Mouse (Mus musculus) lung, postnatal 36 days (tissue): Measurements from ENCODE around the gene Foxn1.

Source experiments
- DNase-seq: peaks from one replicate; pipeline ENCODE4 v3.0.0; 2022; ENCODE audit warnings: mixed read lengths

Gene Foxn1

DNA sequence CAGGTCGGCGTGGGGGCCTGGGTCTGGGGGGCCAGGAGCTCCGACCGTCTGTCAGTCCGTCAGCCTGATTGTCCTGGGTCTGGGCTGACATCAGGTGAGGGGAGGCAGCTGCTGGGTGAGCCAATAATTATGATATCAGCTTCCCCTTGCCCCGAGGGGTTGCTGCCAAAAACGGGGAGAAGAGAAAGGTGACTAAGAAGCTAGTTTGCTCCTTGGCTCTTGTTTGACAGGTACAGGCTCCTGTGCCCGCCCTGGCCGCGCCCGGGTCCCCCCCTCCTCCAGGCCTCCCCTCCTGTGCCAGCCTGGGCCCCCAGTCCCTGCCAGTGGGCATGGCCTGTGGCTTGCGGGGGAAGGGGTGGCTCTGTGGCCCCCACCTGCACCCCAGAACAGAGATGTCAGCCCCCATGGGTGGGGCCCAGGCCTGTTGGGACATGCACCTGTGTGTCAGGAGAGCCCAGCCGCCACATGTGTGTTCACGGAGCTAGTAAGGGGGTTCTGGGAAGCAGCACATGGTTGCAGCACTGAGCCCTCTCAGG lies at the start of gene Foxn1:
Foxn1 (minus strand) TSS at position 51 of the 536 bp plus-strand sequence.
- DNase-seq: no peak

GRCm38 (mm10) chr11:78435776-78436349 lies 49.5 kb upstream of the Foxn1 start:
- DNase-seq: peak; percentile 68

GRCm38 (mm10) chr11:78434052-78434451 lies 47.7 kb upstream of the Foxn1 start:
- no peak for DNase-seq

DNA sequence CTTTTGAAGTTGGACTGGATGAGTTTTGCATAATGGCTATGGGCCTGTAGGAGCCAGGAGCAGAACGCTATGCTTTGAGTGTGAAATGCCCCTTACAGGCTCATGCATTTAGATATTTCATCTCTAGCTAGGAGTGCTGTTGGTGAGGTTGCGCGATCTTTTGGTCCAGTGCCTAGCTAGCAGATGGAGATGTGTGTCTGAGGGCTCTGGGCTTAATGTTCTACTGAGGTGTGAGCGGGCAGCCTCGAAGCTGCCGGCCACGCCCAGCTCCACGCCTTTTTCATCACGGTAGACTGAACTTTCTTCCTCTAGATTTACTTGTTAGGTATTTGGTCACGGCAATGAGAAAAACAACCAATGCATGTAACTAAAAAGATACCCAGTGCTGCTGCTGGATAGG lies 44.8 kb upstream of the Foxn1 start:
- DNase-seq: no peak

DNA sequence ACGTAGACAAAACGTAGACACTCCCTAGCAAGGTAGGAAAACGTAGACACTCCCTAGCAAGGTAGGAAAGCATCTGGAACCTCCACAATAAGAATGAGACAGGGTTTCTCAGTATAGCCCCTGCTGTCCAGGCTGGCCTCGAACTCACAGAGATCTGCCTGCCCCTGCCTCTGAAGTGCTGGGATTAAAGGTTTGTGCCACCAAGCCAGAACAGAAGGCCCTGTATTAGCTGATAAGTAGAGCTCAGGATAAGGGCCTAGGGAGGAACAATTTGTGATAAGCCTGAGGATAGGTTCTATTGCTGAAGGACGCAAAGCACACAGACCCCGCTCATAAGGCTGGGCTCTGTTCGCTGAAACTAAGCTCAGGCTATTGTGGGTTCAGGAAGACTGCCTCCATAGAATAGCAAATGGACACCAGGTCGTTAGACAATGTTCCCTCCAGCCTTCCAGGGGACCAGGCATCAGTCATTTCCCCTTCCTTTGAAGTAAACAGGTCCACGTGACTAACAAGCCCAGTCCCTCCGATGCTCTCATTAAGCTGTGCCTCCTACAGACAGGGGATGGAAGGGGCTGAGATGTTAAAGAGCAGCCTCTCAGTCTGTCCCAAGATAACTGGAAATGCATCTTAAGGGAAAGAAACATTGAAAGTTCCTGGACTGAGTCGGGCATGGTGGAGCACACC lies 44.0 kb upstream of the Foxn1 start:
- DNase-seq: no peak

DNA sequence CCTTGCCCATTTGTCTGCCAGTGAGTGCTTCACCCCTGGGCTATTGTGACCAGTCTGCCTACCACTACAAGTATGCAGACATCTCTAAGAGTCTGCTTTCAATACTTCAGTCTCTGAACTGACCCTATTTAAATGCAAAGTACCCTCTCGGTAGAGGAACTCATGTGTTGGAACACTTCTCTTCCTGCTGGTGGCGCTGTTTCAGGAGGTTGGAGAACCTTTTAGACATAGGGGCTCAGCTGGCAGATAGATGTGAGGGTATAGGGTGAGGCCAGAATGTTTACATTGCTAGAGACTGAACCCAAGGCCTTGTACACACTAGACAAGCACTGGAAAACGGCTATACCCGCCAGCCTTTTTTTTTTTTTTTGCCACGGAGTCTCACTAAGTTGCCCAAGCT lies 42.0 kb upstream of the Foxn1 start:
- no peak for DNase-seq

DNA sequence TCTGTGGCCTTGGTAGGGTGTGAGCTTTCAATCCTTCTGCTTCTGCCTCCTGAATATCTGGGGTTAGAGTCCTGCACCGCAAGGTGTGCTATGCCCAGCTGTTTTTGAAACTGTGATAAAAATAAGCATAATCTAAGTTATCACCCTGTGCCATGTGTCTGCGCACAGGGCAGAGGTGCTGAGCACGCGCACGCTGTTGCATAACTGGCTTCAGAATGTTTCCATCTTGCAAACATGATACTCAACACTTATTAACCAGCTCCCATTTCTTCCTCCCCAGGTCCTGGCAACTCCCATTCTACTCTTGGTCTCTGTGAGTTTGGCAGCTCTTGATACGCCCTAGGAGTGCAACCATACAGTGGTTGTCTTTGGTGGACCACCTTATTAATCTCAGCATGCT lies 41.3 kb upstream of the Foxn1 start:
- DNase-seq: no peak

DNA sequence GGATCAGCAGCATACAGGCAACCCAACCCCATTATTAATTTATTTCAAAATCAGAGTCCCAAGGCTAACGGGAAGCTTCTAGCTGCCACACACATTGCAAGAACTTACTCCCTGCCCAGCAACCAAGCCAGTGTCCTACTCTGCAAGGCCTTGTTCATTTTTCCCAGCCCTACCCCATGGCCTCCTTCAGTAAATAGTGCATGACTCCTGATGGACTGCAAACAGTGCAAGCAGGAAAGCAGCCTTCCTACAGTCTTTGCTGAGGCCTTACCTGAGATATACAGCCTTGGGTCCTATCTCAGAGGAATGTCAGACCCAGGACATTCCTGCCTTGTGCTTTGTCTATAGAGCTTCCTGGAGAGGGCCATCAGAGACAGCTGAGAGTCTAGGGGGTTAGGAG lies 39.2 kb upstream of the Foxn1 start:
- DNase-seq: no peak

DNA sequence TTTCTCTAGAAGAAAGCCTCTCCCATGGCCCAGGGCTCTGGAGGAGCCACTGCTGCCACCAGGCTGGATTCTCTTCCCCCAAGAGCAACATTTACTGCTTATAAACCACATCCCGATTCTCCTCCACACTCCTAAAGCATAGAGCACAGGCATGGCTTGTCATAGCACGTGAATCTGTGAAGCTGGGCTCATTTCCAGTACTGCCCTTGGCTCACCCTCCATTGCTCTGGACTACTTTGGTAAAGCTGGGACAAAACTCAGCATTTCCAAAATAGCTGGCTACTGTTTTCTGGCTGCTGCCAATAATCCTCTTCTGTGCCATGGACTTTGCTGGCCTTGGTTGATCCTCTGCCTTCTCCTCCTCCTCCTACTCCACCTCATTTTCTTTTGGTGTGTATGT lies 38.0 kb upstream of the Foxn1 start:
- peak; percentile 47 for DNase-seq

DNA sequence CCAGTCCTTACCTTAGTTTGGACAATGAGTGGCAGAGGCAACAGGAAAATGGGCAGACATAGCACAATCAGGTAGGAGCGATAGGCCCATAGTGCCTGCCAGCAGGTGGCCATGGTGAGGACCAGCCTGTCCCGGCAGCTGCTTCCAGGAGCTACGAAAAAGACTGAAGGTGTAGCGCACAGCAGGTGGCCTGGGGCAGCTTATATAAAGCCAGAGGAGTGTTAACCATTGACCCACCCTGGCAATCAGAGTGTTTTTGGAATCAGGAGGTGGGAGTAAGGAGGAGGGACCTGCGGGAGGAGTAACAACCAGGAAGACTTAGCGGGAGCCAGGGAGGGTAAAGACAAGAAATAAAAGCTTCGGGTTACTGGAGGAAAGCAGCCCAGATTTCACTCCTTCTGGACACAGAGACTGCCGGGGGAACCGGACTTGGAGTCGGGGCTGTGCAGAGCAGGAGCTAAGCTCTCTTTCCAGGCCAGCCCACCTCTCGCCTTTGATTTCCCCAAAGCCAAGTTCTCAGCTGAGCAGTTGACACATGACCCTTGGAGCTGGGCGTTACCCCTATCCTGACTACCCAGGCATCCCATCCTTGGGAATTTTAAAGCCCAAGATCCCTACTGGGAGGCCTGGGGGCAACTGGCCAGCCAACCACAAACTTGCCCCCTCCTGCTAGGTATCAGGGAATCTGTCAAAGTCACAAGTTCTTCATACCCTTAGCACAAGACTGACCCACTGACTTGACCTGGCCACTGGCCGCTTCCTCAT lies 35.9 kb upstream of the Foxn1 start, which contains the start of gene Slc13a2:
Slc13a2 (minus strand) TSS at position 163 of the 765 bp plus-strand sequence.
- DNase-seq: peak; percentile 17

DNA sequence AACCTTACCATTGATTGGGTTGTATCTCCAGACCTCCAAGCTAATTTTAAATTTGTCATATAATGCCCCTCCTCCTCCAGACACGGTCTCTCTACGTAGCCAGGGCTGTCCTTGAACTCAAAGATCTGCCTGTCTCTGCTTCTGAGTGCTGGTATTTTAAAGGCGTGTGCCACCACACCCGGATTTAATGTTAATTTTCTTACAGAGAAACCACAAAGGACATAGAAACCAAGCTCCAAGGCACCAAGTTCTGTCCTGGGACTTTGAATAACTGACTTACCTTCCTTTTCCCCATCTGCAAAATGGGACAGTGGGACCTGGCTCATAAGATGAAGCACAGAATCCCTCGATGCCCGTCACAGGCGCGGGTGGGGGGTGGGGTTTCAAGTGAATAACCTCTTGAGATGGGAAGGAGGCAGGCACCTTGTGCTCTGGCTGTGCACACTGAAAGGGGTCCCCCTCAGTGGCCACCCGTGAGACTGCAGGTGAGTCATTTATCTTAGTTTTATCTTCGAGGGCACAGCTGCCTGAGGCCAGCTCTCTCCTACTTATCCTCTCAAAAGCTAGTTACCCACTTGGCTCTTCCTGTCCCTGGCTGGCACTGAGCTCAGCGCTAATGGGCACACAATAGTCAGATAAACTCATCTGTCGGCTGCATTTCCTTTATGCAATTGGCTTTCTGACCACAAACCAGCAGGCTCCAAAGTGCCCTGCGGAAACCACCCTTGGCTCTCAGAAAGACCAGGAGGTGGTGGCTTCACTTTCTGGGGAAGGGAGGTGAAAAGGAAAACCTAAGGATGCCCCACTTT lies 35.0 kb upstream of the Foxn1 start:
- peak; percentile 42 for DNase-seq

- DNase-seq: peak; percentile 12
Measured at GRCm38 (mm10) chr11:78420263-78420889, 34.0 kb upstream of the Foxn1 start.

DNA sequence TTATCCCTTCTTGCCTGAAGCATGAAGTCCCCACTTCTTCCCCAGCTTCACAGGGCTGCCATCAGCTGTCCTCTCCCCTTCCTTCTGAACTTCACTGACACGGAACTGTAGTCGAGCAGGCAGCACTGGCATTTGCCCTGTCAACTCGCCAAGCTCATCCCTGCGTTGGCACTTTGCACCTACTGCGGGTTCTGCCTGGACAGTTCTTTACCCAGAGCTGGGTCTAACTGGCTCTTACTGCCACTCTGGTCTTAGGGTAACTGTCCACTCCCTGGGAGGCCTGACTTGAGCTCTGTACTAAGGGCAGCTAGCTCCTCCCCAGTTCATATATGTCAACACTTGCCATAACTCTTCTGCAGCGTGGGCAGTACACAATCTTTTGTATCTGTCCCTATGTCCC lies 30.5 kb upstream of the Foxn1 start:
- no peak for DNase-seq

GRCm38 (mm10) chr11:78412861-78413260 lies 26.5 kb upstream of the Foxn1 start:
- DNase-seq: no peak

GRCm38 (mm10) chr11:78412324-78412850 lies 26.0 kb upstream of the Foxn1 start:
- DNase-seq: no peak

DNA sequence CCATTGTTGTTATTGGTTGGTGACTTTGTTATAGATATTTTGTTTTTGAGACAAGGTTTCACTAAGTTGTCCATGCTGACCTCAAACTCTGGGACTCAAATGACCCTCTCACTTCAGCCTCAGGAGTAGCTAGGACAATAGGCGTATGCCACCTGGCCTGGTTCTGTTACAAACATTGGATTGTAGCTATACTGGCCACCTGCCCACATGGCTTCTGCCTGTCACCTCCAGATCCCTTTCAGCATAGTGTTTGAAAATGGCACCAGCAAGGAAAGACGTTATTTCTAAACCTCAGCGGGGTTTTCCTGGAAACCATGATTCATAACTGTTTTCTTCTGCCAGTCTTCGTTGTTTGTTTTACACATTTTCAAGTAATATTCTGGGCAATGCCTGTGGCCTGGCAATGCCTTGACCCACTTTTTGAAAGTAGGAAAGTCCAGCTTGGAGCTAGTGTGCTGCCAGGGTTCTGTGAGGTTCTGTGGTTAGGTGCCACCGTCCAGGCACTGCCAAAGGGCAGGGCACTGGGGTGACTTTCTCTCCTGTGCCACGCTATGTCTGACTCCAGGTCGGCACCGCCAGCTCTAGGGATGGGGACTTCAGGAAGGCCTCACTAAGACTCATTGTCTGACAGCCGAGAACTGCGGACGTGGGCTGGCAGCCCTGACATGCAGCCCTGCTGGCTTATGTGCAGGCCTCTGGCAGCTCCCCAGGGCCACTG lies 25.4 kb upstream of the Foxn1 start:
- peak; percentile 22 for DNase-seq

- peak; percentile 61 for DNase-seq
Measured at GRCm38 (mm10) chr11:78408256-78409240, 22.2 kb upstream of the Foxn1 start.

DNA sequence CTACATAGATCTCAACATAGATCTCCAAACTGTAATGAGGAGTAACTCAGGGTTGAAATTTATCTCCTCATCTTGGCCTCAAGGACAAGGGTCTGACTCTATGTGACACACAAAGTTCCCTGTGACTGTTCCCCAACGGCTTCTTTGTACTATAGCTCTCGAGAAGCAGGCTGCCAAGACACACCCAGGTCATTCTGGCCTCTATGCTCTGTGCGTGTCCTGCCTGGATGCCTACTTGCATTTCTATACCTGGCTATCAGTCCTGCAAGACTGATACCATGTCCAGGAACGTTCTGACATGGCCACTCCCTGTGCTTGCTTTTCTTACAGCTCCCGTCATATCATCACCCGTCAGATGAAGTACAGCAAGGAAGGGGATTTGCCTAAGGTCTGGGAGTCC lies 15.7 kb upstream of the Foxn1 start:
- DNase-seq: no peak

GRCm38 (mm10) chr11:78401469-78401868 lies 15.1 kb upstream of the Foxn1 start:
- DNase-seq: no peak

DNA sequence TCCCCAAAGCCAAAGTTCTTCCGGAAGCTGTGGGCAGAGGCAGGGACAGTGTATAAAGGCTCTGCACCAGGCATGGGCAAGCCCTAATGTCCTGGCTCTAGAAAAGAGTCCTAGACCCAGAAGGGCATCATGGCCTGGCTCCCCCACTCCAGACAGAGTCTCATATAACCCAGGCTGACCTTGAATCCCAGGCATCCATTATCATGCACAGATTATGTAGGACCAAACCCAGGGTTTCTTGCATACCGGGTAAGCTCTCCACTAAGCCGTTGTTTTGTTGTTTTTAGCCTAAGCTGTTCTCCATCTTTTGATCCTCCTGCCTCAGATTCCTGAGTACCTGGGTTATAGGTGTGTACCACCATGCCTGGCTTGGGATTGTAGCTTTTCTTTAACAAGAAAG lies 14.6 kb upstream of the Foxn1 start:
- DNase-seq: no peak
